Mouse (Mus musculus): Measurements from ENCODE around the gene Yars. TPM values are rescaled to one million over a fixed set of nuclear protein-coding genes. Genes with fewer than 3 reads are reported as not detected.

Gene Yars
- total and polyA plus RNA-seq, 3 experiments: 89.5 to 539 (median 179) TPM

DNA sequence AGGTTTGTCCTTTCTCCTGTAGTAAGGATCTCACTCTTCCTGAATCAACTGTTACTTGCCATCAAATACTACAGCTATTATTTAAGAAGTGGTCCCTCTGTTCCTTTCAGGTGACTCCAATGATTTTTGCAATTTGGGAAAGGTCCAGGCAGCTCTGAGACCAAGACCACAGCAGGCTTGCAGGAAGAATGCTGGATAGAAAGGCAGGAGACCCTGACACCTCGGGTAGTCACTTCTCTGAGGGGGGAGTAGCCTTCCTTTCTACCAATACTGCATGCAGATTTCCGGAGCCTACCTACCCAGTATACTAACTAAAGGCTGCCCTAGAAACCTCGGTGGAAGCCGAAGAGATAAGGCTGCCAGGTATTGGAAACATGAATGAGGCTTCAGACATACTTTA is 44.1 kb upstream of the Yars start (continued):
- TF ChIP-seq GATA1 (IDR thresholded peaks at IDR 0.05; ENCODE audit: low read depth, low read length): no peak

DNA sequence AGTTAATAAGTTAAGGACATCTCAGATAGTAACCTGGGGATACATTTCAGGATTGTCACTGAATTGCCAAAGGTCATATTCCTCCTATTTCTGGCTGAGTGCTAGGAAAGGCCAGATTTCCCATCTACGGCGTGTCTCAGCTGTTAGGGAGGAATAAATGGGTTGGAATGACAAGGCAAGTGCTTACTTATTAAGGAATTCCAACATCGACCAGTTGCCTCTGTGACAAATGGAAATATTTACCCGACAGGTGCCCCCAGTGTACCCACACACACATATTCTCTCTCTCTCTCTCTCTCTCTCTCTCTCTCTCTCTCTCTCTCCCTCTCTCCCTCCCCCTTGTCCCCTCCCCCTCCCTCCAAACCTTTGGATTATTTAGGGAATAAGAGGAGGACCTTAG is 43.6 kb upstream of the Yars start:
- Histone ChIP-seq H3K27ac (ENCODE audit: control insufficient read depth, low read depth, low read length) (no peak overlapping the region), H3K4me1 (ENCODE audit: control insufficient read depth in 1 of 2, insufficient read depth in 2 of 2, low read length in 2 of 2) (peaks cover 11 to 23% of the 10 kb centered on the region in 2 experiments), H3K9ac (ENCODE audit: control insufficient read depth, low read depth, low read length, poor library complexity, severe bottlenecking) (no peak overlapping the region), H3K79me2 (ENCODE audit: control insufficient read depth, insufficient read depth, low read length, poor library complexity) (no peaks in the 10 kb centered on the region), H3K36me3 (ENCODE audit: control insufficient read depth in 1 of 2, insufficient read depth in 2 of 2, low read length in 2 of 2) (peaks cover 0 to 22% of the 10 kb centered on the region in 2 experiments; a peak in 2 of 4 replicates), H3K4me3 (ENCODE audit: control insufficient read depth in 1 of 2, insufficient read depth in 1 of 2, low read depth in 2 of 2, low read length in 2 of 2) (no peak overlapping the region), H3K27me3 (ENCODE audit: control insufficient read depth in 1 of 2, insufficient read depth in 2 of 2, low read length in 2 of 2) (no peaks in the 10 kb centered on the region), H3K9me3 (replicated peaks; ENCODE audit: insufficient read depth, low read length) (no peaks in the 10 kb centered on the region)
- DNase-seq (ENCODE audit: low read depth, low spot score): no peak
- TF ChIP-seq MYC (IDR thresholded peaks at IDR 0.05; ENCODE audit: low read depth, low read length) (no peak), NRF1 (IDR thresholded peaks at IDR 0.05; ENCODE audit: insufficient read depth, low read depth, low read length, poor library complexity, severe bottlenecking) (no peak), MXI1 (IDR thresholded peaks at IDR 0.05; ENCODE audit: low read depth, low read length) (no peak), ELF1 (IDR thresholded peaks at IDR 0.05; ENCODE audit: low read depth, low read length) (no peak), ETS1 (IDR thresholded peaks at IDR 0.05; ENCODE audit: low read depth, low read length) (no peak), E2F4 (IDR thresholded peaks at IDR 0.05; ENCODE audit: borderline replicate concordance, low read depth, low read length) (no peak), RCOR1 (IDR thresholded peaks at IDR 0.05; ENCODE audit: low read depth, low read length) (no peak), ZMIZ1 (IDR thresholded peaks at IDR 0.05; ENCODE audit: low read depth, low read length) (no peak), ZC3H11A (IDR thresholded peaks at IDR 0.05; ENCODE audit: low read depth, low read length) (no peak), POLR2A (IDR thresholded peaks at IDR 0.05; ENCODE audit: control insufficient read depth in 1 of 2, insufficient read depth in 1 of 2, low read depth in 1 of 2, low read length in 2 of 2, poor library complexity in 1 of 2) (no peak), MYB (IDR thresholded peaks at IDR 0.05; ENCODE audit: low read depth, low read length) (no peak), HCFC1 (IDR thresholded peaks at IDR 0.05; ENCODE audit: low read depth, low read length) (no peak), TAL1 (IDR thresholded peaks at IDR 0.05; ENCODE audit: low read length) (no peak), EP300 (IDR thresholded peaks at IDR 0.05; ENCODE audit: low read depth in 1 of 2, low read length in 2 of 2) (no peak), CTCF (IDR thresholded peaks at IDR 0.05 in 2 of 3, conservative IDR thresholded peaks at IDR 0.05 in 1 of 3; ENCODE audit: control insufficient read depth in 1 of 3, insufficient read depth in 1 of 3, low read depth in 2 of 3, low read length in 3 of 3, poor library complexity in 1 of 3, severe bottlenecking in 1 of 3) (no peak), MEF2A (IDR thresholded peaks at IDR 0.05; ENCODE audit: extremely low read depth, insufficient replicate concordance, low read depth, low read length, poor library complexity, severe bottlenecking) (no peak), UBTF (IDR thresholded peaks at IDR 0.05; ENCODE audit: borderline replicate concordance, insufficient read depth, low read depth, low read length) (no peak), USF1 (IDR thresholded peaks at IDR 0.05; ENCODE audit: low read depth, low read length) (no peak), KAT2A (conservative IDR thresholded peaks at IDR 0.05; ENCODE audit: low read depth, low read length) (no peak), RAD21 (IDR thresholded peaks at IDR 0.05; ENCODE audit: low read depth, low read length) (no peak)

All from MEL (cell line).